Mouse (Mus musculus): Measurements from ENCODE around the gene Tlr13.

GRCm38 (mm10) chrX:106186713-106187649 is 44.0 kb downstream of the Tlr13 start, which contains the start of gene Pgk1:
- TF ChIP-seq GATA1 (IDR thresholded peaks at IDR 0.05; ENCODE audit: borderline replicate concordance, low read length) (no peak), FLI1 (IDR thresholded peaks at IDR 0.05; ENCODE audit: low read length) (no peak)

Data from megakaryocyte, embryonic 14.5 days (primary cell).